Mouse (Mus musculus) frontal cortex, postnatal 10 days (tissue): Measurements from ENCODE around the gene Ankrd44.

Source experiments
- DNase-seq, 2 experiments: peaks; one replicate each; pipeline ENCODE4 v3.0.0; 2022; ENCODE audit warnings: low spot score in 2 of 2, mixed read lengths in 1 of 2

Gene Ankrd44

GRCm38 (mm10) chr1:54639506-54640078 is 286.6 kb downstream of the Ankrd44 start:
- no peak for DNase-seq

GRCm38 (mm10) chr1:54639076-54639475 is 287.1 kb downstream of the Ankrd44 start:
- DNase-seq, result no peak

DNA sequence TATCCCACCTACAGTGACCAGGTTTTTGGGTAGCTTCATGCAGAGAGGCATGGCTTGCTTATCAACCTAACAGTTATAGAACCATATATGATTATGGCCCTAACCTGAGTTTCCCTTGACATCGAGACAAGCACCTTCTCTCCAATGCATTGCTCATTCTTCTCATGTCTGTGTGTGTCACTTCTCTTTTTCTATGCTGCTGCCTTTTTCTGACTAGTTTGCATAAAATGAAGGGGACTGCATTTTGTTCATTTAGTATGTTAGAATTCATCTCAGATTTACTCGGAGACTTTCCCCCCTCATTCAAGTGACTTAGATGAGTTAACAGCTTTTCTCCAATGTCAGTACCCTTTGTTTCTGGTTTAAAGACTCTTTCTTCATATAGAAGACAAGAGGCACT is 288.8 kb downstream of the Ankrd44 start:
- no peak for DNase-seq

DNA sequence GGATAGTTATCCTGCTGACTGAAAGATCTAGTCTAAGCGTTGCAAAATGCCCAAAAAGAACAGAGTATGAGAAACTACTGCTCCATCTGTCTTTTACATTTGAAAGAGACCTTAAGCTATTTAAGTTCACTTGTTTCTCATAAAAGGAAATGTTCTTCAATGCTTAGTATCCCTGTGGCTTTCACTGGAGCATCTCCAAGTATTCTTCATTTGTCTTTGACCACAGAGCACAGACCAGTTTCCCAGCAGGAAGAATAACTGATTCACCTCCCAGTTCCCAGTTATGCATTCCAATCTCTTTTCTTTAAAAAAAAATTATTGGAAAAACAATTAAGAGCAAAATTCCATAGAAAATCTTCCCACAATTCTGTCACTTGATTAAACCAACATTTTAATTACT is 297.1 kb downstream of the Ankrd44 start:
- DNase-seq, result no peak

- no peak for DNase-seq
These were observed 311.2 kb downstream of the Ankrd44 start for GRCm38 (mm10) chr1:54614963-54615362.

DNA sequence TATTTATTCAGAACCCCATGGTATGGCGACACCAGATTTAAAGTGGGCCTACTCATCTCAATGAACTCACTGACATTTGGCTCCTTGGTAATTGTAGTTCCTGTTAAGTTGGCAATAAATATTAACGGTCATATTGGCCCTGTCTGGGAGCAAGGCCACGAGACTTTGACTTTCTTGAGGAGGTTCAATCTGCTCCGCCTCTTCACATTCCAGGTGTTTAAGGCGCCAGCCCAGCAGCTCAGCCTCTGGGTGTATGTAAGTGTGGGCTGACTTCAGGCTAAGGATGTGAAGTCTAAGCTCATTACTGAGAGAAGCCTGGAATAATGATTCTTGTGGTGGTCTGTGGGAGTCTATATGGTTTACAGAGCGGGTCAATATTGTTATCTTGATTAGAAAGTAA is 313.8 kb downstream of the Ankrd44 start:
- DNase-seq, result no peak

DNA sequence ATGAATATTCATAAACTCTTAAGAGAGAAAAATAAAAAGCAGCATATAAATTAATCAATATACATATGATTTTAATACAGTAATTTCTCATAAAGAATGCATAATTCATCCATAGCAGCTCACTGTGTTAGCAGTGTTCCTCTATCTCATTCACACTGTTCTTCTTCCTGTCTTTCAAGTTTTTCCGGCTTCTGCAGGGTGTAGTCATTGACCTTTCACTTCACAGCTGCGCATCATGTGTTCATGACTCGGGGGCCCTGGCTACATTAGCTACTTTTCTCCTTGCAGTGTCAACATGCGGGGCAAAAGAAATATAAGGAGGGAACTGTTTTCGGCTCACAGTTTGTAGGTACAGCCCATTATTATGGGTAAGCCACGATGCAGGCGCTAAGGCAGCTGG is 314.3 kb downstream of the Ankrd44 start:
- DNase-seq, result no peak

GRCm38 (mm10) chr1:54606936-54607335 is 319.3 kb downstream of the Ankrd44 start:
- DNase-seq, result no peak

DNA sequence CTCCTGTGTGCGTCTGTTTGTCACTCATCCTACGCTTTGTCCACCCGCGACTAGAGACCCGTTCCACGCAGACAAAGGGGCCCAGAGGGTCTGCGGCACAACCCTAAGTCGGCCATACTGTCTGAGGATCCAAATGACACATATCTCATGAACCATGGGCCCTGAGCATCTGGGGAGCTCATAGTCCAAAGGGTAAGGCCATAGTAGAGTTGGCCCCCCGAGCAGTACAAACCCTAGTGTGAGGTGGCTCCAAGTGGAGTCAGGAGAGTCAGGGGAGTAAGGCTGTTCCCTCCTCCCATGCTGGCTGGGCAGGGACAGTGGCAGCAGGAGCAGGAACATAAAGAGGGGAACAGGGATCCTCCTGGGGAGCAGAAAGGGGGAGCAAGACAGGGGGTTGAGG is 324.5 kb downstream of the Ankrd44 start:
- no peak for DNase-seq

- DNase-seq, result no peak
These were observed 325.9 kb downstream of the Ankrd44 start for GRCm38 (mm10) chr1:54600275-54600674.

DNA sequence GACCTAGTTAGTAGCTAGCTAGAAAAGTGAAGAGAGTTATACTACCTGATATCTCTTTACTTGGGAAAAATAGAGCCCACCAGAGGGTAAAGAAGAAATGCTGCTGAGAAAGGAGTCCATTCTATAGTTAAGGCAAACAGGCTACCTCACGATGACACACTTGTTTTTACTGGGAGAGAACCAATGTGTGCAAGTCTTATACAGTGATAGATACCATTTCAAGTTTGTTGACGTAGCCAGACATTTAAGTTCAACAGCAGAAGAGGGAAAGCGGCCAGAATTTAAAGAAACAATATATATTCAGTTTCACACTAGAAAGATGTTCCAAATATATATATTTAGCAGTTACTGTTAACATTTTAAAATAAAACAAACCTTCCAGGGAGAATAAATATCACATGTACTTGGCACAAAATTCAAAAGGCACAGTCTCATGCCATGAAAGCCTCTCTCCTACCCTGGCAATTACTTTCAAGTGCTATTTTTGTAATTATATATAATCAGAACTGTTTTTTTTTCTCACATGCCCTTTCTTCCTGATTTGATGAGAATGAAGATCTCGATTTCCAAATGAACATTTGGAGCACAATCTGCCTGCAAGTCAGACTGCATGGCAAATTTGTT is 328.5 kb downstream of the Ankrd44 start:
- DNase-seq, result no peak

DNA sequence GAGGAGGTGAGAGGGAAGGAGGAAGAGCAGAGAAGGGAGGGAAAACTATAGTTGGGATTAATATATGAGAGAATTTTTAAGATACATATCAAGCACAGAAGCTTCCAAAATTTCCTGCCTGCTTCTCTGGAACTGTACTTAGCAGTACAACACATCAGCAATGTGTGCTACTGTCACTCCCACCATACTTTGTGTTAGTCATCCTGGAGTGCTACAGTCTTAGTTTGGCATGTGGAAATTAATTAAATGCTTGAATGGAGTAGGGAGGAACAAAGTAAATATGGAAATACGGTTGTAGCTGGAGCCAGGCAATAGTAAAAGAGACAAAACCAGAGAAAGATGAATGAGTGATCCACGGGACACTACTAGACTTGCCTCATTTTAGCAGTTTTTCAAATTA is 330.0 kb downstream of the Ankrd44 start:
- no peak for DNase-seq
